Mouse (Mus musculus) ES-Bruce4 (cell line): Measurements from ENCODE around the gene Edc3.
A peak's percentile ranks its signal among the peaks of the same experiment; 100 is the strongest.

Source experiments
- CTCF ChIP-seq: IDR thresholded peaks from one replicate; pipeline ENCODE4 v1.8.1; 2011; ENCODE audit warnings: low read depth, low read length
- EP300 ChIP-seq: IDR thresholded peaks from 2 replicates; pipeline ENCODE4 v1.6.1; 2011; ENCODE audit warnings: low read depth, low read length; ENCODE audit not compliant: insufficient read depth
- POLR2A ChIP-seq: IDR thresholded peaks from one replicate; pipeline ENCODE4 v1.8.1; 2011; ENCODE audit warnings: low read length; ENCODE audit not compliant: insufficient read depth

- TF ChIP-seq POLR2A (no peak), CTCF (peak; percentile 99), EP300 (no peak)
These were observed 50.9 kb downstream of the Edc3 start for GRCm38 (mm10) chr9:57759289-57759688.
